Mouse (Mus musculus): ENCODE data around the gene Retreg2. TPM values are rescaled to one million over a fixed set of nuclear protein-coding genes. Genes with fewer than 3 reads are reported as not detected.

Gene Retreg2
- polyA plus RNA-seq (2012; rRNA removed) (74.8 and 101 TPM in 2 replicates), polyA plus RNA-seq (2014; fragmentation: Nextera tagmentation; extraction: Ambion mirVana) (46.4 and 48.1 TPM in 2 replicates)

GRCm38 (mm10) chr1:75142301-75143261, at the start of gene Retreg2, which contains the start of gene Cnppd1:
Retreg2 (plus strand) TSS chr1:75142778.
Cnppd1 (minus strand) TSS chr1:75142711.
- Histone ChIP-seq H3K27ac (replicated peaks; ENCODE audit: low read depth, low read length) (peak within 1 kb of the TSS; percentile 92), H3K9ac (ENCODE audit: low read depth, low read length, severe bottlenecking) (peak within 1 kb of the TSS; percentile 90), H3K4me2 (replicated peaks; ENCODE audit: low read depth, low read length, severe bottlenecking) (peak within 1 kb of the TSS; percentile 93), H3K4me1 (ENCODE audit: control insufficient read depth, insufficient read depth, low read length) (peaks cover 12% of the 10 kb centered on the region), H3K36me3 (ENCODE audit: control insufficient read depth, insufficient read depth, low read length) (peaks cover 60% of the 10 kb centered on the region), H3K27me3 (ENCODE audit: control insufficient read depth, insufficient read depth, low read length) (no peaks in the 10 kb centered on the region), H3K4me3 (replicated peaks; ENCODE audit: low read length) (peak within 1 kb of the TSS; percentile 91), H3K9me3 (ENCODE audit: control insufficient read depth, low read length) (no peaks in the 10 kb centered on the region)
- peak; percentile 91 for ATAC-seq (ENCODE audit: low FRiP score, low read depth)
- 2% methylated on average over 72 of the region's 91 CpGs for WGBS
- TF ChIP-seq POLR2A (IDR thresholded peaks at IDR 0.05; ENCODE audit: borderline replicate concordance, extremely low read depth, insufficient read depth, insufficient read length) = 0 out of 2 replicates have a peak, but pooled peaks have one; percentile 62
- DNase-seq (ENCODE audit: low spot score) = peak; percentile 97

GRCm38 (mm10) chr1:75122211-75122610, 20.4 kb upstream of the Retreg2 start:
- H3K9ac ChIP-seq (ENCODE audit: low read depth, low read length, severe bottlenecking) = no peak overlapping the region
- H3K4me2 ChIP-seq (replicated peaks; ENCODE audit: low read depth, low read length, severe bottlenecking) = no peak overlapping the region
- no peak for DNase-seq (ENCODE audit: low spot score)
- H3K27me3 ChIP-seq (ENCODE audit: control insufficient read depth, insufficient read depth, low read length) = no peaks in the 10 kb centered on the region
- no peak overlapping the region for H3K27ac ChIP-seq (replicated peaks; ENCODE audit: low read depth, low read length)
- no peaks in the 10 kb centered on the region for H3K9me3 ChIP-seq (ENCODE audit: control insufficient read depth, low read length)
- 0 out of 2 replicates have a peak, but pooled peaks cover 5% of the 10 kb centered on the region for H3K4me1 ChIP-seq (ENCODE audit: control insufficient read depth, insufficient read depth, low read length)
- no peak for ATAC-seq (ENCODE audit: low FRiP score, low read depth)
- no peak for TF ChIP-seq POLR2A (IDR thresholded peaks at IDR 0.05; ENCODE audit: borderline replicate concordance, extremely low read depth, insufficient read depth, insufficient read length)
- no peaks in the 10 kb centered on the region for H3K36me3 ChIP-seq (ENCODE audit: control insufficient read depth, insufficient read depth, low read length)
- H3K4me3 ChIP-seq (replicated peaks; ENCODE audit: low read length) = no peak overlapping the region
- 79% methylated on average over 3 of the region's 3 CpGs for WGBS

DNA sequence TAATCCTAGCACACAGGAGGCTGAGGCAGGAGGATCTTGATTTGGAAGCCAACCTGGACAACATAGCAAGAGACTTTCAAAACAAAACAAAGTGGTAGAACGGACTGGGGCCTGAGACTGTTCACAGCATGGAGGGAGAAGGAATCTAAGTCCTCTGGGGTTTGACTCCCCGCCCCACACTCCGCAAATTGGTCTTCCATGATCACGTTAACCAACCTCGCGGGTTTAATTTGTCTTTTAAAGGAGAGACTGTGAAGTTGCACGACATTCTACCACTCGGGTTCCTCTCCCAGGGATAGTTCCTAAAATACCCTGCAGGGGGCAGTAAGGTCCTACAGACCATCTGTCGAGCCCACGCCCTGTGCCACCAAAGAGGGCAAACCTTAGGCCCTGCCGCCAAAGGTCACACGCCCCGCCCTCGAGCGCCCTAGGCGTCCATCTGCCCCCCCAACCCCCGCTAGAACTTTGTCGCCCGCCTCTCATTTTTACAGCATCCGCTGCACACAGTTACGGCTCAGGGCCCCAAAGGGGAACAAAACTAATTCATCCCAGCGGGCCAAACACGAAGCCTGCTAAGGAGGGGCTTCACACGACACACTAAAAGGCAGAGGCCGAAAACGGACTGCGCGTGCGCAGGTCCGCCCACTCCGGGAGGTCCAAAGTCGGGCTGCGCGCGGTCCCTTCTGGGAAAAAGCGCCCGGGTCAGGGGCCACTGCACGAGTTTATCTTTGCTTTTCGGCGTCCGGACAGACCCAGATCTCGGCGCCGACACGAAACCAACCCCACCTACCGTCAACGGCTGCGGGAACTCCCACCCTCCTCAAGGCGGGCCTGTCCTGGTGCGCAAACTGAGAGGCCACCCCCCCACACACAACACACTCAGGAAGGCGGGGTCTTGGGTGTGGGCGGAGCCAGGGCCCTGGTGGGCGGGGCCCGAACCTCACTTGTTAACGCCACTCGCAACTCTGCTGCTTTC, 17.9 kb upstream of the Retreg2 start, which contains the start of gene Nhej1:
Gene Nhej1, minus strand, starts transcription at position 855 of the 976 bp plus-strand sequence.
- 0 out of 2 replicates have a peak, but pooled peaks have one; percentile 16 for TF ChIP-seq POLR2A (IDR thresholded peaks at IDR 0.05; ENCODE audit: borderline replicate concordance, extremely low read depth, insufficient read depth, insufficient read length)
- Histone ChIP-seq H3K4me1 (ENCODE audit: control insufficient read depth, insufficient read depth, low read length) (0 out of 2 replicates have a peak, but pooled peaks cover 5% of the 10 kb centered on the region), H3K4me2 (replicated peaks; ENCODE audit: low read depth, low read length, severe bottlenecking) (peak within 1 kb of the TSS; percentile 64), H3K9ac (ENCODE audit: low read depth, low read length, severe bottlenecking) (peak within 1 kb of the TSS; percentile 64), H3K9me3 (ENCODE audit: control insufficient read depth, low read length) (no peaks in the 10 kb centered on the region), H3K27me3 (ENCODE audit: control insufficient read depth, insufficient read depth, low read length) (no peaks in the 10 kb centered on the region), H3K27ac (replicated peaks; ENCODE audit: low read depth, low read length) (peak within 1 kb of the TSS; percentile 92), H3K4me3 (replicated peaks; ENCODE audit: low read length) (peak within 1 kb of the TSS; percentile 53), H3K36me3 (ENCODE audit: control insufficient read depth, insufficient read depth, low read length) (no peaks in the 10 kb centered on the region)
- ATAC-seq (ENCODE audit: low FRiP score, low read depth) (peak; percentile 97), DNase-seq (ENCODE audit: low spot score) (peak; percentile 96)
- WGBS = 1% methylated on average over 55 of the region's 56 CpGs

- TF ChIP-seq POLR2A (IDR thresholded peaks at IDR 0.05; ENCODE audit: borderline replicate concordance, extremely low read depth, insufficient read depth, insufficient read length) = no peak
- Histone ChIP-seq H3K27me3 (ENCODE audit: control insufficient read depth, insufficient read depth, low read length) (no peaks in the 10 kb centered on the region), H3K4me2 (replicated peaks; ENCODE audit: low read depth, low read length, severe bottlenecking) (peak overlapping the region; percentile 64), H3K27ac (replicated peaks; ENCODE audit: low read depth, low read length) (peak overlapping the region; percentile 92; the same call in 1 of the 2 replicates), H3K9ac (ENCODE audit: low read depth, low read length, severe bottlenecking) (no peak overlapping the region), H3K36me3 (ENCODE audit: control insufficient read depth, insufficient read depth, low read length) (no peaks in the 10 kb centered on the region), H3K4me3 (replicated peaks; ENCODE audit: low read length) (peak overlapping the region; percentile 53), H3K9me3 (ENCODE audit: control insufficient read depth, low read length) (no peaks in the 10 kb centered on the region), H3K4me1 (ENCODE audit: control insufficient read depth, insufficient read depth, low read length) (0 out of 2 replicates have a peak, but pooled peaks cover 5% of the 10 kb centered on the region)
- no peak for ATAC-seq (ENCODE audit: low FRiP score, low read depth)
- WGBS = 36% methylated on average over 5 of the region's 5 CpGs
- no peak for DNase-seq (ENCODE audit: low spot score)
These were observed 17.2 kb upstream of the Retreg2 start for GRCm38 (mm10) chr1:75125418-75125817.

Data from limb, embryonic 14.5 days (tissue).